Comparison of ENCODE assay signal across 15 mouse cellular contexts in the genomic region with DNA sequence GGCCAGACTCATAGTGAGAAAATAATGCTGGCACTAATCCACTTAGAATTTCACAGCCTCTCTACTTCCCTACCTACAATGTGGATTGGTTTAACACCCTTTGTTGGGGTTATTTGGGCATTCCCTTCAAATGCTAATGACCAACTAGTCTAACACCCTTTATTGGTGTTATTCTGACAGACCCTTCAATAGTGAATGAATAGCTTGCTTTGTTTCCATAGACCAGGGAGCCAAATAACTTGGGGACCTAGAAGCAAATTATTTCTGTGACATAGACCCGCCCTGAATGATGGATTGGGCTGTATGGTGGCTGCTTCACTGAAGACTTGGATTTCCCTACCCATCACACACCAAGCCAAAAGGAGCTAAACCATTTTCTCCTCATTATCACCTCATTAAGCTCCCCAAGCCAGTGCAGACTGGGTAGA.
DNase-seq lines count a peak whose midpoint lies in the region; ATAC-seq and TF ChIP-seq lines count a peak whose summit lies in the region.
"Had no signal": no experiment of that assay in that cellular context is flagged by ENCODE, and none has a peak within 500 bp of the region (broad histone marks: within the 10 kb centered on the region; RNA-seq: fewer than 3 reads in every experiment).

No protein-coding gene starts in this region.

- no peak for DNase-seq in midbrain, embryonic 10.5 days (ENCODE audit: low spot score)
- no peak for DNase-seq in midbrain, postnatal 0 days (ENCODE audit: low spot score)
- DNase-seq in thymus, postnatal 36 days = no peak
- DNase-seq in layer of hippocampus, adult 9-11 months = no peak
- DNase-seq in cerebellum, postnatal 4 days (ENCODE audit: low spot score in 2 of 2) = no peak
- DNase-seq: heart, adult 11 months; liver; lung, adult 2 months; retina, postnatal 1 day had no signal

- no peaks in the 10 kb centered on the region for H3K9me3 ChIP-seq in midbrain, embryonic 10.5 days (replicated peaks)
- no peaks in the 10 kb centered on the region for H3K9me3 ChIP-seq in midbrain, postnatal 0 days (ENCODE audit: low read length)
- no peaks in the 10 kb centered on the region for H3K9me3 ChIP-seq in forebrain, embryonic 13.5 days (replicated peaks)
- H3K9me3 ChIP-seq in hindbrain, embryonic 16.5 days (ENCODE audit: control insufficient read depth, low read length) = no peaks in the 10 kb centered on the region
- no peaks in the 10 kb centered on the region for H3K9me3 ChIP-seq in midbrain, embryonic 16.5 days (replicated peaks; ENCODE audit: control insufficient read depth, low read length, poor library complexity, severe bottlenecking)
- H3K9me3 ChIP-seq: heart, embryonic 15.5 days; stomach, embryonic 15.5 days had no signal

- H3K27ac ChIP-seq in midbrain, embryonic 10.5 days (replicated peaks) = 0 out of 2 replicates have a peak overlapping the region, but pooled peaks have one; percentile 13
- H3K27ac ChIP-seq in midbrain, postnatal 0 days (ENCODE audit: low read depth, low read length) = no peak overlapping the region
- H3K27ac ChIP-seq in forebrain, embryonic 13.5 days = peak overlapping the region; percentile 65; the same call in 1 of the 2 replicates
- H3K27ac ChIP-seq in hindbrain, embryonic 16.5 days (ENCODE audit: low read depth, low read length) = no peak overlapping the region
- no peak overlapping the region for H3K27ac ChIP-seq in midbrain, embryonic 16.5 days (ENCODE audit: low read length)
- H3K27ac ChIP-seq: heart, embryonic 15.5 days; left cerebral cortex, adult 2 months; stomach, embryonic 15.5 days had no signal

- peaks cover 18% of the 10 kb centered on the region for H3K4me1 ChIP-seq in midbrain, embryonic 10.5 days
- no peaks in the 10 kb centered on the region for H3K4me1 ChIP-seq in midbrain, postnatal 0 days (ENCODE audit: insufficient read depth, low read length)
- peaks cover 24% of the 10 kb centered on the region for H3K4me1 ChIP-seq in forebrain, embryonic 13.5 days
- H3K4me1 ChIP-seq in hindbrain, embryonic 16.5 days (ENCODE audit: control insufficient read depth, insufficient read depth, low read depth, low read length) = no peaks in the 10 kb centered on the region
- H3K4me1 ChIP-seq in midbrain, embryonic 16.5 days (ENCODE audit: control insufficient read depth, insufficient read depth, low read length) = no peaks in the 10 kb centered on the region
- H3K4me1 ChIP-seq: heart, embryonic 15.5 days; stomach, embryonic 15.5 days had no signal

- WGBS in midbrain, embryonic 10.5 days = 14% methylated on average over 1 of the region's 1 CpGs
- WGBS in midbrain, postnatal 0 days = 7% methylated on average over 1 of the region's 1 CpGs
- 0% methylated on average over 1 of the region's 1 CpGs for WGBS in forebrain, embryonic 13.5 days
- 15% methylated on average over 1 of the region's 1 CpGs for WGBS in hindbrain, embryonic 16.5 days
- WGBS in midbrain, embryonic 16.5 days = 16% methylated on average over 1 of the region's 1 CpGs

- H3K4me3 ChIP-seq in midbrain, embryonic 10.5 days = no peak overlapping the region
- no peak overlapping the region for H3K4me3 ChIP-seq in midbrain, postnatal 0 days (ENCODE audit: low read depth, low read length)
- no peak overlapping the region for H3K4me3 ChIP-seq in forebrain, embryonic 13.5 days
- no peak overlapping the region for H3K4me3 ChIP-seq in hindbrain, embryonic 16.5 days (ENCODE audit: low read length)
- H3K4me3 ChIP-seq in midbrain, embryonic 16.5 days (ENCODE audit: low read depth, low read length) = no peak overlapping the region
- H3K4me3 ChIP-seq: heart, embryonic 15.5 days; left cerebral cortex, adult 2 months; stomach, embryonic 15.5 days had no signal

- ATAC-seq in midbrain, postnatal 0 days (ENCODE audit: low FRiP score) = no peak
- peak; percentile 96 for ATAC-seq in forebrain, embryonic 13.5 days
- peak; percentile 40 for ATAC-seq in hindbrain, embryonic 16.5 days
- ATAC-seq in midbrain, embryonic 16.5 days = peak; percentile 36

- no peak overlapping the region for H3K4me2 ChIP-seq in midbrain, postnatal 0 days (ENCODE audit: low read depth, low read length, poor library complexity, severe bottlenecking)
- no peak overlapping the region for H3K4me2 ChIP-seq in forebrain, embryonic 13.5 days
- no peak overlapping the region for H3K4me2 ChIP-seq in hindbrain, embryonic 16.5 days (ENCODE audit: low read length)
- no peak overlapping the region for H3K4me2 ChIP-seq in midbrain, embryonic 16.5 days (ENCODE audit: low read length)
- H3K4me2 ChIP-seq: heart, embryonic 15.5 days; stomach, embryonic 15.5 days had no signal

- no peak for TF ChIP-seq CTCF in midbrain, postnatal 0 days (IDR thresholded peaks at IDR 0.05)

- no peaks in the 10 kb centered on the region for H3K36me3 ChIP-seq in midbrain, embryonic 10.5 days
- no peaks in the 10 kb centered on the region for H3K36me3 ChIP-seq in midbrain, postnatal 0 days (ENCODE audit: insufficient read depth, low read length)
- H3K36me3 ChIP-seq in forebrain, embryonic 13.5 days (ENCODE audit: poor library complexity, severe bottlenecking) = no peaks in the 10 kb centered on the region
- H3K36me3 ChIP-seq in hindbrain, embryonic 16.5 days (ENCODE audit: control insufficient read depth, insufficient read depth, low read length) = no peaks in the 10 kb centered on the region
- H3K36me3 ChIP-seq in midbrain, embryonic 16.5 days (ENCODE audit: control insufficient read depth, insufficient read depth, low read length) = no peaks in the 10 kb centered on the region
- H3K36me3 ChIP-seq: heart, embryonic 15.5 days; stomach, embryonic 15.5 days had no signal

- no peak overlapping the region for H3K9ac ChIP-seq in midbrain, postnatal 0 days (replicated peaks; ENCODE audit: low read length, poor library complexity, severe bottlenecking)
- no peak overlapping the region for H3K9ac ChIP-seq in forebrain, embryonic 13.5 days
- H3K9ac ChIP-seq in hindbrain, embryonic 16.5 days (ENCODE audit: low read depth, low read length) = no peak overlapping the region
- no peak overlapping the region for H3K9ac ChIP-seq in midbrain, embryonic 16.5 days (ENCODE audit: low read depth, low read length)
- H3K9ac ChIP-seq: heart, embryonic 15.5 days; stomach, embryonic 15.5 days had no signal

- peaks cover 39% of the 10 kb centered on the region for H3K27me3 ChIP-seq in midbrain, embryonic 10.5 days (ENCODE audit: low read depth, poor library complexity, severe bottlenecking)
- no peaks in the 10 kb centered on the region for H3K27me3 ChIP-seq in midbrain, postnatal 0 days (ENCODE audit: insufficient read depth, low read length)
- no peaks in the 10 kb centered on the region for H3K27me3 ChIP-seq in forebrain, embryonic 13.5 days
- no peaks in the 10 kb centered on the region for H3K27me3 ChIP-seq in hindbrain, embryonic 16.5 days (replicated peaks; ENCODE audit: control insufficient read depth, insufficient read depth, low read length)
- no peaks in the 10 kb centered on the region for H3K27me3 ChIP-seq in midbrain, embryonic 16.5 days (ENCODE audit: control insufficient read depth, insufficient read depth, low read depth, low read length)
- H3K27me3 ChIP-seq: heart, embryonic 15.5 days; stomach, embryonic 15.5 days had no signal

Comparison
In these comparisons a context has a peak if more than half of its experiments do, and no peak if none do; other contexts are left out.
1. H3K27ac ChIP-seq: peak in midbrain, embryonic 10.5 days (single experiment) and forebrain, embryonic 13.5 days (single experiment); none in midbrain, postnatal 0 days (single experiment), hindbrain, embryonic 16.5 days (single experiment) and midbrain, embryonic 16.5 days (single experiment).